Mouse (Mus musculus) embryonic fibroblast, embryonic 13.5 days (primary cell): ENCODE results near the gene Cfap100.

ENCODE experiments used
- CTCF ChIP-seq: IDR thresholded peaks from 2 replicates; pipeline ENCODE4 v1.5.1; 2011; ENCODE audit warnings: mild to moderate bottlenecking, control low read depth, low read length, moderate library complexity, borderline replicate concordance; ENCODE audit not compliant: insufficient read depth
- POLR2A ChIP-seq: IDR thresholded peaks from 2 replicates; pipeline ENCODE4 v1.6.1; 2011; ENCODE audit warnings: low read depth, mild to moderate bottlenecking, control low read depth, low read length, moderate library complexity

- TF ChIP-seq CTCF (no peak), POLR2A (no peak)
Observed at GRCm38 (mm10) chr6:90457421-90457820, 28.8 kb upstream of the Cfap100 start.
